In genomic region chr5:36118061-36118460, GRCm38 (mm10) we compare ENCODE assay signal across 22 mouse cellular contexts.
DNase-seq lines count a peak whose midpoint lies in the region; ATAC-seq lines count a peak whose summit lies in the region.
"Had no signal": no experiment of that assay in that cellular context is flagged by ENCODE, and none has a peak within 500 bp of the region (broad histone marks: within the 10 kb centered on the region; RNA-seq: fewer than 3 reads in every experiment).

No protein-coding gene starts in this region.

- H3K9me3 ChIP-seq in neural tube, embryonic 11.5 days (ENCODE audit: control insufficient read depth, low read length), result no peaks in the 10 kb centered on the region
- H3K9me3 ChIP-seq in hindbrain, embryonic 15.5 days, result no peaks in the 10 kb centered on the region
- H3K9me3 ChIP-seq in midbrain, embryonic 15.5 days, result no peaks in the 10 kb centered on the region
- H3K9me3 ChIP-seq: heart, embryonic 10.5 days; limb, embryonic 10.5 days had no signal

- no peak overlapping the region for H3K4me3 ChIP-seq in neural tube, embryonic 11.5 days (ENCODE audit: low read depth, low read length)
- H3K4me3 ChIP-seq in hindbrain, embryonic 15.5 days, result no peak overlapping the region
- H3K4me3 ChIP-seq in midbrain, embryonic 15.5 days, result no peak overlapping the region
- H3K4me3 ChIP-seq: erythroblast, embryonic 14.5 days; heart, embryonic 10.5 days; limb, embryonic 10.5 days had no signal

- peaks cover 38% of the 10 kb centered on the region for H3K4me1 ChIP-seq in neural tube, embryonic 11.5 days (ENCODE audit: control insufficient read depth, insufficient read depth, low read length)
- peaks cover 31% of the 10 kb centered on the region for H3K4me1 ChIP-seq in hindbrain, embryonic 15.5 days (replicated peaks)
- peaks cover 34% of the 10 kb centered on the region for H3K4me1 ChIP-seq in midbrain, embryonic 15.5 days

- no peak overlapping the region for H3K27ac ChIP-seq in neural tube, embryonic 11.5 days (ENCODE audit: low read depth, low read length)
- no peak overlapping the region for H3K27ac ChIP-seq in hindbrain, embryonic 15.5 days (replicated peaks)
- H3K27ac ChIP-seq in midbrain, embryonic 15.5 days, result no peak overlapping the region
- H3K27ac ChIP-seq: heart, embryonic 10.5 days; kidney, postnatal 0 days; limb, embryonic 10.5 days had no signal

- DNase-seq in neural tube, embryonic 11.5 days (ENCODE audit: low spot score), result peak; percentile 56
- DNase-seq in neural tube, embryonic 10.5 days (ENCODE audit: extremely low spot score, low spot score), result no peak
- no peak for DNase-seq in cerebellum, adult 9-11 months
- no peak for DNase-seq in kidney, postnatal 36 days
- DNase-seq in layer of hippocampus, postnatal 36 days, result no peak
- DNase-seq: adrenal gland, postnatal 25 days; cerebellum, adult 11-12 months; cerebellum, postnatal 36 days; gastrocnemius, postnatal 36 days; heart, postnatal 10 days; kidney, adult 18-20 months; liver, postnatal 0 days; lung, postnatal 10 days; right cerebral cortex, adult 18-20 months; thymus, postnatal 36 days had no signal

- H3K9ac ChIP-seq in neural tube, embryonic 11.5 days (ENCODE audit: low read length), result no peak overlapping the region
- H3K9ac ChIP-seq in hindbrain, embryonic 15.5 days, result no peak overlapping the region
- no peak overlapping the region for H3K9ac ChIP-seq in midbrain, embryonic 15.5 days
- H3K9ac ChIP-seq: liver, postnatal 0 days had no signal

- 0 out of 2 replicates have a peak, but pooled peaks have one; percentile 13 for ATAC-seq in neural tube, embryonic 11.5 days (ENCODE audit: insufficient read depth, low FRiP score, low TSS enrichment)
- ATAC-seq in hindbrain, embryonic 15.5 days (ENCODE audit: low FRiP score, low read depth), result 0 out of 2 replicates have a peak, but pooled peaks have one; percentile 12
- peak; percentile 28; the same call in 1 of the 2 replicates for ATAC-seq in midbrain, embryonic 15.5 days (replicated peaks)
- ATAC-seq: forebrain, embryonic 16.5 days; liver, postnatal 0 days had no signal

- 36% methylated on average over 5 of the region's 5 CpGs for WGBS in neural tube, embryonic 11.5 days
- WGBS in hindbrain, embryonic 15.5 days, result 23% methylated on average over 5 of the region's 5 CpGs
- WGBS in midbrain, embryonic 15.5 days, result 34% methylated on average over 5 of the region's 5 CpGs

- no peaks in the 10 kb centered on the region for H3K27me3 ChIP-seq in neural tube, embryonic 11.5 days (ENCODE audit: control insufficient read depth, insufficient read depth, low read length)
- no peaks in the 10 kb centered on the region for H3K27me3 ChIP-seq in hindbrain, embryonic 15.5 days
- no peaks in the 10 kb centered on the region for H3K27me3 ChIP-seq in midbrain, embryonic 15.5 days (replicated peaks)

- H3K36me3 ChIP-seq in neural tube, embryonic 11.5 days (ENCODE audit: control insufficient read depth, insufficient read depth, low read length), result no peaks in the 10 kb centered on the region
- no peaks in the 10 kb centered on the region for H3K36me3 ChIP-seq in hindbrain, embryonic 15.5 days
- H3K36me3 ChIP-seq in midbrain, embryonic 15.5 days (replicated peaks), result no peaks in the 10 kb centered on the region
- H3K36me3 ChIP-seq: heart, embryonic 10.5 days; limb, embryonic 10.5 days had no signal

- H3K4me2 ChIP-seq in neural tube, embryonic 11.5 days (ENCODE audit: low read depth), result no peak overlapping the region
- H3K4me2 ChIP-seq in hindbrain, embryonic 15.5 days, result no peak overlapping the region
- no peak overlapping the region for H3K4me2 ChIP-seq in midbrain, embryonic 15.5 days
